Mouse (Mus musculus) kidney, postnatal 0 days (tissue): Measurements from ENCODE around the gene Rfx7. TPM values are rescaled to one million over a fixed set of nuclear protein-coding genes. Genes with fewer than 3 reads are reported as not detected.

Source experiments
- ATAC-seq: fragments of 200-750 bp; cut with Nextera tagmentation; replicated peaks from 2 replicates; pipeline ENCODE4 v1.8.0; 2017; ENCODE audit warnings: low read depth, moderate number of reproducible peaks, moderate TSS enrichment, moderate library complexity; ENCODE audit not compliant: low FRiP score
- DNase-seq: peaks from one replicate; pipeline ENCODE4 v3.0.0-alpha.2; 2016; ENCODE audit warnings: low spot score
- H3K27ac ChIP-seq: fragments of 300-500 bp; sonication (generic); 2 replicates; pipeline ENCODE4 v1.5.1; 2014; ENCODE audit warnings: mild to moderate bottlenecking
- H3K27me3 ChIP-seq: fragments of 300-500 bp; sonication (generic); 2 replicates; pipeline ENCODE4 v1.6.1; 2014; ENCODE audit warnings: low read length, mixed read lengths; ENCODE audit not compliant: insufficient read depth
- H3K36me3 ChIP-seq: fragments of 300-500 bp; sonication (generic); 2 replicates; pipeline ENCODE4 v1.6.1; 2014; ENCODE audit warnings: low read length, mixed read lengths; ENCODE audit not compliant: insufficient read depth
- H3K4me1 ChIP-seq: fragments of 300-500 bp; sonication (generic); replicated peaks from 2 replicates; pipeline ENCODE4 v1.6.1; 2014; ENCODE audit warnings: antibody characterized with exemption, low read length, mixed read lengths; ENCODE audit not compliant: insufficient read depth
- H3K4me2 ChIP-seq: fragments of 300-500 bp; sonication (generic); 2 replicates; pipeline ENCODE4 v1.6.1; 2014; ENCODE audit warnings: mild to moderate bottlenecking, low read length, moderate library complexity, mixed read lengths
- H3K4me3 ChIP-seq: fragments of 300-500 bp; sonication (generic); replicated peaks from 2 replicates; pipeline ENCODE4 v1.5.1; 2014; ENCODE audit warnings: low read depth, low read length
- H3K9ac ChIP-seq: fragments of 300-500 bp; sonication (generic); 2 replicates; pipeline ENCODE4 v1.6.1; 2014; ENCODE audit warnings: low read depth, low read length
- H3K9me3 ChIP-seq: fragments of 300-500 bp; sonication (generic); replicated peaks from 2 replicates; pipeline ENCODE4 v1.6.1; 2016; ENCODE audit warnings: low read length, inconsistent platforms, mixed read lengths
- CTCF ChIP-seq: IDR thresholded peaks from 2 replicates; pipeline ENCODE4 v1.5.1; 2016; ENCODE audit warnings: antibody characterized with exemption, low read depth, mild to moderate bottlenecking, moderate library complexity
- WGBS: fragments of 180-500 bp; shearing (Covaris S2); extraction: QIAGEN DNeasy Blood & Tissue Kit; methylation state at CpG from one replicate; pipeline ENCODE4 v1.1.7; 2014; 5-methylcytosine and 5-hydroxymethylcytosine counted together
- polyA plus RNA-seq: library from polyadenylated mRNA; unstranded; fragments of >200 nt; fragmentation: Nextera tagmentation; extraction: Ambion mirVana; gene quantifications from 2 replicates; pipeline ENCODE4 v1.2.1, GENCODE M21; 2015

The Rfx7 gene
- polyA plus RNA-seq, 1 experiment from 2014 or later = 9.6 TPM

DNA sequence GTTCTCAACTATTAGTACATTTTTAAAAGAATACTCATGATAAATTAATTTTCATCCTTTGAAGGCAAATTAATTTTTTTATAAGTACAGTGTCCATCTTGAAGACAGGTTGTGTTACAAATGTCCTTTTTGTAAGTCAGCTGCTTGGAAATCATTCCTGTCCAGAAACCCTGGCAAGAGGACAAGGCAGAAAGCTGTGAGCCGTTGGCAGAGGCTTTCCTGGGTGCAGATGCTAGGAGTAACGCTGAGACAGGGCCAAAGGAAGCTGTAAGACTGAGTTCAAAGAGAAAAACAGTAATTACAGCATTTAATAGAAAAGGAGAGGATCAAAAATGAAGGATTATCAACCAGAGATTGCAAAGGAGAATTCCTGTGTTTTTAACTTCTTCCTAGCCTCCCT is 81.8 kb downstream of the Rfx7 start:
- H3K36me3 ChIP-seq = peaks cover 23% of the 10 kb centered on the region
- H3K9me3 ChIP-seq = no peaks in the 10 kb centered on the region
- ATAC-seq (no peak), DNase-seq (no peak)
- H3K4me2 ChIP-seq = no peak overlapping the region
- TF ChIP-seq CTCF = no peak
- H3K27ac ChIP-seq = no peak overlapping the region
- no peak overlapping the region for H3K4me3 ChIP-seq
- H3K9ac ChIP-seq = no peak overlapping the region
- no peaks in the 10 kb centered on the region for H3K4me1 ChIP-seq
- WGBS = 86% methylated on average over 2 of the region's 2 CpGs
- H3K27me3 ChIP-seq = no peaks in the 10 kb centered on the region

DNA sequence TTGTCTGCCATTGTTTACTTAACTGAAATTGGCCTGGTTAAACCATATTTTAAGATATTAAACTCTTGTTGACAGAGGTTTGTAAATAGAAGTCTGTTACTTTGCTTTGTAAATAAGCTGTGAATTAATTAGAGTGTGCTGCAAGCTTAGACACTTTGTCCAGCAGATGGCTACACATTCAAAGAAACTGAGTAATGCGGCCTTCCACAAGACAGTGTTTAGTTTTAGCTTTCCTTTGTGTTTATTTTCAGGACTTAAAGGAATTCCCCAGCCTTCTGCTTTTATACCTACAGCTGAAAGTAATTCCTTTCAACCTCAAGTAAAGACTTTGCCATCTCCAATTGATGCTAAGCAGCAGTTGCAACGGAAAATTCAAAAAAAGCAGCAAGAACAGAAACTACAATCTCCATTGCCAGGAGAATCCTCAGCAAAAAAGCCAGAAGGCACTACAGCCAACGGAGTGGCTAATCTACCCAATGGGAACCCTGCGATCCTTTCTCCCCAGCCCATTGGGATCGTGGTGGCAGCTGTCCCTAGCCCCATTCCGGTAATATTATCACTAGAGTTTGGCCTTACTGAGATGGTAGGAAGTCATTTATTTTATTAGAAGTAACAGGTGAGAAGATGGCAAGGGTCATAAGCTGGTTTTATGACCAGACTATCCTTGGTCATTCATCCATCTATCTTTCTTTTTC is 82.9 kb downstream of the Rfx7 start:
- Histone ChIP-seq H3K9me3 (no peaks in the 10 kb centered on the region), H3K4me3 (no peak overlapping the region), H3K4me2 (no peak overlapping the region), H3K27ac (no peak overlapping the region), H3K36me3 (peaks cover 29% of the 10 kb centered on the region), H3K4me1 (no peaks in the 10 kb centered on the region), H3K27me3 (no peaks in the 10 kb centered on the region), H3K9ac (no peak overlapping the region)
- WGBS = 86% methylated on average over 6 of the region's 6 CpGs
- DNase-seq (peak; percentile 71), ATAC-seq (no peak)
- TF ChIP-seq CTCF = peak; percentile 72

DNA sequence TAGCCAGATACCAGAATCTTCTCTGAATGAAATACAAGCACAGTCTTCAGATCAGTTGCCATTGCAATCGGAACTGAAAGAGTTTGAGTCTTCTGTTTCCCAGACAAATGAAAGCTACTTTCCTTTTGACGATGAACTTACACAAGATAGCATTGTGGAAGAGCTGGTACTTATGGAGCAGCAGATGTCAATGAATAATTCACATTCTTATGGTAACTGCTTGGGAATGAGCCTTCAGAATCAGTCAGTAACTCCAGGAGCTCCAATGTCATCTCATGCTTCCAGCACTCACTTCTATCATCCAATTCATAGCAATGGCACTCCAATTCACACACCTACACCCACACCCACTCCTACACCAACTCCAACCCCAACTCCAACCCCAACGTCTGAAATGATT is 86.0 kb downstream of the Rfx7 start:
- Histone ChIP-seq H3K4me2 (no peak overlapping the region), H3K9me3 (no peaks in the 10 kb centered on the region), H3K9ac (no peak overlapping the region), H3K27ac (no peak overlapping the region), H3K4me1 (no peaks in the 10 kb centered on the region), H3K27me3 (no peaks in the 10 kb centered on the region), H3K36me3 (peaks cover 26% of the 10 kb centered on the region), H3K4me3 (no peak overlapping the region)
- no peak for ATAC-seq
- DNase-seq = no peak
- TF ChIP-seq CTCF = no peak
- WGBS = 92% methylated on average over 3 of the region's 3 CpGs

DNA sequence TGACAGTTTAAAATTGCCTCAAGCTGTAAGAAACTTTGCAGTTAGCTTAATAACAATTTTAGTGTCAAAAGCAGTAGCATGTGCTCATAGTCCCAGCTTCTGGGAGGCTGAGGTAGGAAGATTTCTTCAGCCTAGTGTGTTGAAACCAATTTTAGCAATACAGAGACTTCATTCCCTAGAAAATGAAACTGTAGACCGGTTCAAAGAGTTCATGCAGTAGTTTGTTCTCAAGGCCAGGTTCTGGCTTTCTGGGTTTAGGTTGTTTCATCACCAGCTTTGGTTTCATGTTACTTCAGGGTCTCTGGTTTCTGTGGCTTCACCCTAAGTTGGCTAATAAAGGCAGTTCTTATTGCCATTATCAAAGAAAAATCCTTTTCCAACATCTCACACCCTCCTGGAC is 91.6 kb downstream of the Rfx7 start:
- Histone ChIP-seq H3K4me3 (no peak overlapping the region), H3K4me2 (no peak overlapping the region), H3K36me3 (peaks cover 8% of the 10 kb centered on the region; the same call in 1 of the 2 replicates), H3K9ac (no peak overlapping the region), H3K27me3 (no peaks in the 10 kb centered on the region), H3K27ac (no peak overlapping the region), H3K4me1 (peaks cover 5% of the 10 kb centered on the region; the same call in 1 of the 2 replicates), H3K9me3 (no peaks in the 10 kb centered on the region)
- WGBS = 76% methylated on average over 1 of the region's 1 CpGs
- no peak for TF ChIP-seq CTCF
- no peak for DNase-seq
- ATAC-seq = no peak

DNA sequence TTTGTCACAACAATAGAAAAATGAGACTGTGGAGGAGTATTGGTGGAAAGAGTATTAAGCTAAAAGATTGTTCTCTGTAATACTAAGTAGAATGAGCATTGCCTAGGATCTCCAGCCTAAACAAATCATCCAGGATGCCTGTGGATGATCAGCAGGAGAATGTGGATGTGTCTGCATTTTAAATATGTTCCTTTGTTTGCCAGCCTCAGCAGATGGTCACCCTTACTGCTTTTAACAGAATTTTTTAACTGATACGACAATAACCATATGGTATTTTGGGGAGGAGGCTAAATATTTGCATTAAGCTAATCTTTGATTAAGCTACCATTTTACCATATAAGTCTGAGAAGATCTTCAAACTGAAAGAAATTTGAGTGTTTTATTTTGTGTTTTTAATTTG is 95.6 kb downstream of the Rfx7 start:
- WGBS = 65% methylated on average over 1 of the region's 1 CpGs
- no peak overlapping the region for H3K27ac ChIP-seq
- H3K36me3 ChIP-seq = no peaks in the 10 kb centered on the region
- peaks cover 8% of the 10 kb centered on the region; the same call in 1 of the 2 replicates for H3K4me1 ChIP-seq
- H3K4me3 ChIP-seq = no peak overlapping the region
- H3K9me3 ChIP-seq = no peaks in the 10 kb centered on the region
- no peak overlapping the region for H3K4me2 ChIP-seq
- H3K27me3 ChIP-seq = no peaks in the 10 kb centered on the region
- H3K9ac ChIP-seq = no peak overlapping the region
- no peak for DNase-seq
- no peak for ATAC-seq
- no peak for TF ChIP-seq CTCF

DNA sequence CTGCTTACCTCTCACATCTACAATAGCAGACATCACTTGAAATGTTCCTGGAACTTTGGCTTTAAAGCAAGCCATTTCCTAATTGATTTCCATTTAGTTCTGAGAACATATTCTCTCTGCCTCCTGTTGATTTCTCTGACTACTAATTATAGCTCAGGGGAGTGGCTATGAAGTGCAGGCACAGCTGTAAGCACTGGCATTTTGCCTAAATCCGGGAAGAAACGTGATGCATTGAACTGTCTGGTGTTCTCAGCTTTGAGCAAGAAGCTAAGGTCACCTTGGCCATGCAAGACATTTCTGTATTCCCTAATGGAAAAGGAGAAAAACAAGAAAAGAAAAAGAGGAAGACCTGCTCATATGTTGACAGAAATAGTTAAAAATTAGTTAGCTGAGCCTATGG is 96.6 kb downstream of the Rfx7 start:
- Histone ChIP-seq H3K36me3 (no peaks in the 10 kb centered on the region), H3K4me3 (no peak overlapping the region), H3K4me1 (peaks cover 8% of the 10 kb centered on the region; the same call in 1 of the 2 replicates), H3K27me3 (no peaks in the 10 kb centered on the region), H3K4me2 (no peak overlapping the region), H3K9ac (no peak overlapping the region), H3K27ac (peak overlapping the region; percentile 32; the same call in 1 of the 2 replicates), H3K9me3 (no peaks in the 10 kb centered on the region)
- ATAC-seq = peak; percentile 78; the same call in 1 of the 2 replicates
- TF ChIP-seq CTCF = no peak
- DNase-seq = peak; percentile 78
- WGBS = 6% methylated on average over 2 of the region's 2 CpGs
